Mouse (Mus musculus): Measurements from ENCODE around the gene Specc1. TPM values are rescaled to one million over a fixed set of nuclear protein-coding genes. Genes with fewer than 3 reads are reported as not detected.
A peak's percentile ranks its signal among the peaks of the same experiment; 100 is the strongest.

The Specc1 gene
- total RNA-seq, 2 experiments from 2014 or later = 1.5 to 2.3 TPM

- Histone ChIP-seq H3K4me3 (no peak overlapping the region), H3K27ac (no peak overlapping the region)
- intact Hi-C loops (cut with DNase I) = no loop called here
- DNase-seq = peak; percentile 1
- TF ChIP-seq CTCF (IDR thresholded peaks at IDR 0.05) = no peak
Measured at GRCm38 (mm10) chr11:62268381-62268780, 311.8 kb downstream of the Specc1 start.

DNA sequence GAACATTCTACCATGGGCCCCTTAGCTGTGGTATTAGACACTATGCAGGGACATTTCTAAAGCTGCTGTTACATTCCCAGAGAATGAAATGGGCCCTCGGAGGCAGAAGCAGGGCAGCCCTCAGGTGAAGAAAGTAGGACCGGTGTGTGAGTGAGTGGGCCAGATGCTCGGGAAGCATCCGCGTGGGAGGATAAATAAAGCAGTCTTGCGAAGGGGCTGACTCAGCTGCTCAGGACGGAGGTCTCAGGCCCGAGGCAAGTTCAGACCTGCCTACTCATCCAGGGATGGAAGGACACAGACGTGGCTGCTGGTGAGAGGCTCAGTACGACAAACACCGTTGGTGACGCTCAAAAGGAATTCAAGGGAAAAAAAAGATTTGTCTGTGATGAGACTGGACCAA lies 312.5 kb downstream of the Specc1 start:
- Histone ChIP-seq H3K4me3 (no peak overlapping the region), H3K27ac (no peak overlapping the region)
- peak; percentile 7 for DNase-seq
- intact Hi-C loops (cut with DNase I) = no loop called here
- no peak for TF ChIP-seq CTCF (IDR thresholded peaks at IDR 0.05)

DNA sequence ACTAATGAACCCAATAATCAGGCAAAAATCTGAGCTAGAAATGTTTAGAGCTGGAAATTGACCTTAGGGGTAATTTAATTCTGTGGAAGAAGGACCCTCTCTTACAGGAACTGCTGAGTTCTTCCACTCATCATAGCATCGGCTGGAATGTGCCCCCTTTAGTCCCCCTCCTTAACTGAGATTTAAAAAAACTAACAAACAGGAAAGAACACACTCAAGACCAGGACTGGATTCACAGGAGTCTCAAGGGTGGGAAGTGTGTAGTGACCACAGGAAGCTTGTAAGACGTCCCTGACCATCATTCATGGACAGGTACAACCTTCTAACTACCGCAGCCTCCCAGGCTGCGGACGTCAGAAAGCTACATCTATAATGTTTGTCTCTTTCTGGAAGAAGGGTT lies 314.3 kb downstream of the Specc1 start:
- H3K27ac ChIP-seq = no peak overlapping the region
- no peak for TF ChIP-seq CTCF (IDR thresholded peaks at IDR 0.05)
- no peak for DNase-seq
- H3K4me3 ChIP-seq = no peak overlapping the region
- intact Hi-C loops (cut with DNase I) = no loop called here

Other genes with a start within 250 kb of the Specc1 start
- not detected for gene Slc5a10, start 235.9 kb upstream of the Specc1 start, total RNA-seq (2021)
- gene Prpsap2, start 194.7 kb upstream of the Specc1 start, total RNA-seq (2021) = 1 to 10 TPM; 4.4 to 4.5 TPM
- gene Ulk2, start 101.7 kb upstream of the Specc1 start, total RNA-seq (2021) = 10 to 100 TPM; 70.9 to 84.4 TPM
- 10 to 100 TPM in 1 of 2 experiments, 1 to 10 TPM in 1; 9.9 to 11.3 TPM for gene Akap10, start 26.5 kb upstream of the Specc1 start, total RNA-seq (2021)

Measured in gastrocnemius, adult 2 months (tissue).